Mouse (Mus musculus): ENCODE measurements at regions not wholly inside any gene's neighbourhood (a gene's known extent, or its start where the extent isn't known, plus 50 kb on each side); places are given as distances from the start of the nearest gene placed in this dataset.

GRCm38 (mm10) chr13:64007688-64008087 is 81.3 kb downstream of the Hsd17b3 start:
- DNase-seq (ENCODE audit: extremely low spot score) = no peak

GRCm38 (mm10) chr13:64002945-64003459 is 86.0 kb downstream of the Hsd17b3 start:
- DNase-seq (ENCODE audit: extremely low spot score) = peak; percentile 78

DNA sequence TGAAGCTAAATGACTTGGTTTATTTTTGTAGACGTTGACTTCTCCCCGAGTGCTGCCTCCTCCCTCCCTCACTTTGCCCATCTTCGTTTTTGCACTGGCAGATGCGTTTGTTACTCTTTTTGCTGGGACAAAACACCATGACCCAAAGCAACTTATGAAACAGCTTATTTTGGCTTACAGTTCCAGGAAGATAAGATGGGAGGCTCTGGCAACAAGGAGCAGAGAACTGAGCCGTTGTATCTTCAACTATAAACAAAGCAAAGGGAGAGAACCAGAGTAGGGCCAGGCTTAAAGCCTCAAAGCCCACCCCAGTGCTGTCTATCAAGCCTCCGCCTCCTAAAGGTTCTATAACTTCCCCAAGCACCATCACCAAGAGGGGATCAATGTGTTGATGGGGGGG is 88.7 kb downstream of the Hsd17b3 start:
- DNase-seq (ENCODE audit: extremely low spot score) = no peak

DNA sequence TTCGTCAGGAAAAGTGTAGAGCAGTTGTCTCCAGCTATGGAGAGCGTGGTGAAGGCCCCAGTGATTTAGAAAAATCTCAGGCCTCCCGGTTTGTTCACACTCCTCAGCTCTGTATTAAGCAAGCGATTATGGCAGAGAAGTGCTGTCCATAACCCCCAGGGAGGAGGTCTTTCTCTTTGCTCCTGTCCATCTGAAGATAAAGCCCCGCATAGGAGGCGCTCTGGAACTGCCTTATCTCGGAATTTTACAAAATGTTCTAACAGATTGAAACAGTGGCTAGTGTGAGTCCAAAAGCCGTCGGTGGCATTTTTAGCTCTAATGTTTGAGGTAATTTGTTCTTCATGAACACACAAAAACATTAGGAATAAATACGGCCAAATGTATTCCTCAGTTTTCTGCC is 90.4 kb downstream of the Hsd17b3 start:
- no peak for DNase-seq (ENCODE audit: extremely low spot score)

DNA sequence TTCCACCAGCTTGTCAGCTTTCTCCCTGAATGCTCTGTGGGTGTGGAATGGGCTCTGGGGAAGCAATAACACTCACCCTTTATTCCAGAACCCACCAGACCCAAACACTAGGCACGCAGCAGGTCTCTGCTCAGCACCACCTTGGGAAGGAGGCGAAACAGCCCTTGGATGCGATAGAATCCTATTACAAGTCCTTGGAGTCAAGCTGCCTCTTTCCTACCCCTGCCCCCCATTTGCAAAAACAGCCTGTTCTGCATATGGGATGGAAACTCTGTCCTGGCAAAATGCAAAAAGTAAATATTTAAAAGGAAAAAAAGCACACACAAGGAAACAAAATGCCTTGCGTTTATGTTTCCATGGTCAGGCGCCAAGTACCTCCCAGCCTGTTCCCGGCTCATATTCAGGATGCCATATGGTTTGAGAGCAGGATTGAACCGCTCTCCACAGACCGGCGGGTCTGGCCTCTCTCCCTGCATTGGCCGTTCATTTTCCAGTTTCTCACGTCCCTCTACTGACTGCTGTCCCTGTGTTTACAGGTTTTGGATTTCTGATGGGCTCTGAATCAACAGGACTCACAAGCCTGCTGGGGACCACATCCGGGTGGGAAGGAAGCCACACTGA is 95.1 kb downstream of the Hsd17b3 start:
- no peak for DNase-seq (ENCODE audit: extremely low spot score)

GRCm38 (mm10) chr13:63992989-63993388 is 96.0 kb downstream of the Hsd17b3 start:
- no peak for DNase-seq (ENCODE audit: extremely low spot score)

DNA sequence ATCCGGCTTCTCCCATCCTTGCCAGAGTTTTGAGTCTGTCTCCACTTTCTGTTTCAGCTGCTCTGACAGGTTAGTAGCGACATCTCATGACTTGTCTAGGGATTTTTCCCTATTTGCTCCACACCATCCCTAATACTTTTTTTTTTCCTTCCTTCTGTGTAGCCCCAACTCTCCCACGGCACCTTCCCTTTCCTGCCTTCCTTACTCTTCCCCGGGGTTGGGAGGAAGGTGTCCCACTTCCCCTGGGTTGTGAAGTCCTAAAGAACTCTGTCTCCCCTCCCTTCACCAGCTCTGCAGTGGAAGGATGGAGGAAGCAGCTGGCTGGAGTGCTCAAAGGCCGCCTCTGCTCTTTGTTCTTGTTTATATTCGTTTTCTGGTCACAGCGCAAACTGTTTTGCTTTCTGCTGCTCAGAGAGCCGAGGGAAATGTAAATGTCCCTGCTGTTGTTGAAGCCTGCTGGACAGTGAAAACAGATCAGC is 98.5 kb downstream of the Hsd17b3 start:
- peak; percentile 44 for DNase-seq (ENCODE audit: extremely low spot score)

- no peak for DNase-seq (ENCODE audit: extremely low spot score)
Measured at GRCm38 (mm10) chr13:63989769-63990168, 99.3 kb downstream of the Hsd17b3 start.

DNA sequence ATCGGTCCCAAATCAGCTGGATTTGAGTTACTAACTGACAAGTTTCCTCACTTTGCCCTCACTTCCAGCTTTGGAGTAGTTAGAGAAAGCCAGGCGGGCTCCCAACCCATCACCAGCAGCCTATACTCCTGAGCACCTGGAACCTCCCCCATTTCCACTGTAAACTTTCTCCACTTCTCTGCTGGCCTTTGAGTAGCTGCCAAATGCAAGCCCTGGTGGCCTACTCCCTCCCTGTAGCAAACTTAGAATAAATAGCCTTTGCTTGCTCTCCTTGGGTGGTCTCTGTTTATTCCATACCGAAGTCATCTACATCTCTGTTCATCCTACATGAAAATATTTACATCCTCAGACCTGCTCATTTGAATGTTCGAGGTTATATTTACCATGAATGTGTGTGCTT is 100.8 kb downstream of the Hsd17b3 start:
- no peak for DNase-seq (ENCODE audit: extremely low spot score)

DNA sequence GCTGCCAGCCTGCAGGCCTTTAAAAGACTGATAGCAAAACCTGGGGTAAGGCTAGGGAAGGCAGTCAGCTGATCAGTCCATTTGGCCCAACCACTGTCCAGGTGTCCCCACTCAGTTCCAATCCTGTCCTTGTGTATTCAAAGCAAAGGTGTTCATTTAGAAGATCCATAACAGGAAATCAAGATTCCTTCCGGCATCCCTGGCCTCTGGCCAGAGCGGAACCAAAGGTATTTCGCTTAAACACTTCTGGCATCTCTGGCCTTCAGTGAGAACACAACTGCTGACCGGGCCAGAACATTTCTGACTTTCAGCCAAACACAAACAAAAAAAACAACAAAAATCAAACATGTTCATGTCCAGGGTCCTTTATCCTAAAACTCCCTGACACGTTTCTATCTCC is 102.3 kb downstream of the Hsd17b3 start:
- DNase-seq (ENCODE audit: extremely low spot score) = no peak

- DNase-seq (ENCODE audit: extremely low spot score) = peak; percentile 25
Measured at GRCm38 (mm10) chr13:63985590-63985989, 103.4 kb downstream of the Hsd17b3 start.

DNA sequence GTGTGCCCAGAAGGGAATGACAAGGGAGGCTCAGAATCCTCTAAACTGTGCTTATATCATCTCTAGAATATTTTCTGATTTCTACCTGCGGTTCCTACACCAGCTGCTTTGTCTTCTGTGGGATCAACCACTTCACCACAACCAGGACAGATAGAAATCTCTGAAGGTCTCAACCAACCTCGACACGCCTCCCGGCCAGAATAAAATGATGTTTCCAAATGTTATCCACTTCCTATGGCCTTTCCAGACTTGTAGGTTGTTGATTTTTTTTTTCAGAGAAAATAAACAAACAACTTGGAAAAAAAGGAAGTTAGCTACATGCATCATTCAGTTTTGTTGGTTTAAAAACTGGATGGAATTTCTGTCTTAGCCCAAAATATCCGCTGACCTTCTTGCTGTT is 103.9 kb downstream of the Hsd17b3 start:
- no peak for DNase-seq (ENCODE audit: extremely low spot score)

- peak; percentile 67 for DNase-seq (ENCODE audit: extremely low spot score)
Measured at GRCm38 (mm10) chr13:63980012-63980691, 108.9 kb downstream of the Hsd17b3 start.

- DNase-seq (ENCODE audit: extremely low spot score) = no peak
Measured at GRCm38 (mm10) chr13:63979581-63979980, 109.4 kb downstream of the Hsd17b3 start.

DNA sequence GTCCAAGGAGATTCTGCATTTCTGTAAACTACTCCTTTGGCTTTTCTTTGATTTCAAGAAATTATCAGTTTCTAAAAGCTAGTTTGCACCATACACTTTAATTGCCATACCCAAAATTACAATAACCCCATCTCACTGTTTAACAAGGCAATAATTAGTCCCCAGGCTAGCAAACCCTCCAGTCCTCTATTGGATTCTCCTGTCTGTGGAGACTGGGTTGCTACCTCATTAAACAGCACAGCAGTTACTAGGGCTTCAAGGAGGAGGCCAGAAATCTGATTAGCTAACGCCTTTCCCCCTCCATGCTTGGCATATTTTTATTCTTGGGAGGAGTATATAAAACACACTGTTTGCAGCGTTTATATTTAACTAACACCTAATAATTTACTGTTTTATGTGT is 119.1 kb downstream of the Hsd17b3 start:
- DNase-seq (ENCODE audit: extremely low spot score) = no peak

DNA sequence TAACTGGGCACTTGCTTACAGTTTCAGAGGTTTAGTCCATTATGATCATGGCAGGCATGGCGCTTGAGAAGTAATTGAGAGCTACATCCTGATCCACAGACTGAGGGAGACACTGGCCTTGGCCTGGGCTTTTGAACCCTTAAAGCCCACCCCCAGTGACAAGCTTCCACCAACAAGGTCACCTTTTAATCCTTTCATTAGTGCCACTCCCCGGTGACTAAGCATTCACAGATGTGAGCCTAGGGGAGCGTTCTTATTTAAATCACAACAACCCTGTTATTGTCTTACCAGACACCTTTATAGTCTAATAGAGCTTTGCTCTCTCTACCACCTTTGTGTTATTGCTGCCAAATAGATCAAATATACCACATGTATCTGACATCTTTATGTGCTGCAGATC is 120.4 kb downstream of the Hsd17b3 start:
- no peak for DNase-seq (ENCODE audit: extremely low spot score)

DNA sequence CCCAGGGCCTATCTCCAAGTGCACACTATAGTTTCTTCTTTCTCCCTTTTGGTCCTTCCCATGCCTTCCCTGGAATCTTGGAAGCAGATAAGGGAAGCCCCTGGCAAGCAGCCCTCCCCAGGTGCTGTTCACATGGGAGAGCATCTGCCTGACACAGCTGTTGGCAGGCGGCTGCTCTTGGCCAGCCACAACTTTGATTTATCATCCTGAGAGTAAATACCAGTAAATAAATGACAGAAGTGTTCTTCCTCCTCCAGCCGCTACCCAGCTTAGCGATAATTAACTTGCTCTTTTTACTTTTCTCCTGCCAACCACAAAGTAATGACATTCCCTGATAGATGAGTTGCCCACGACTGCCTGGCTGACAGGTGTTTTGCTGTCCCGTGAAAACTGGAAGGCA is 131.9 kb downstream of the Hsd17b3 start:
- peak; percentile 23 for DNase-seq (ENCODE audit: extremely low spot score)

DNA sequence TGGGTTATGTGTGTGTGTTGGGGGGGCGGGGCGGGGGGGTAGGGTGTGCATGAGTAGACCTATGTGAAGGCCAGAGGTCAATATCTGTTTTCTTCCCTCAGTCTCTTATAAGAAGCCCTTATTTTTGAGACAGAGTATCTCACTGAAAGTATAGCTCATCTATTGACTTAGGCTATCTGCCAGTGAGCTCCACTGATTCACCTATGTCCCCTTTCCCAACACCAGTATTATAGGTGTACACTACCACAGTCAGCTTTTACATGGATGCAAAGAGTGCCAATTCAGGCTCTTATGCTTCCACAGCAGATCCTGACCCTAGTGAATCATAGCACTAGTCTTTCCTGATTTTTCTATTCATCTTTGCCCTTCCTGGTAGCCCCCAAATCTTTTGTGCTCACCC is 134.7 kb downstream of the Hsd17b3 start:
- no peak for DNase-seq (ENCODE audit: extremely low spot score)

DNA sequence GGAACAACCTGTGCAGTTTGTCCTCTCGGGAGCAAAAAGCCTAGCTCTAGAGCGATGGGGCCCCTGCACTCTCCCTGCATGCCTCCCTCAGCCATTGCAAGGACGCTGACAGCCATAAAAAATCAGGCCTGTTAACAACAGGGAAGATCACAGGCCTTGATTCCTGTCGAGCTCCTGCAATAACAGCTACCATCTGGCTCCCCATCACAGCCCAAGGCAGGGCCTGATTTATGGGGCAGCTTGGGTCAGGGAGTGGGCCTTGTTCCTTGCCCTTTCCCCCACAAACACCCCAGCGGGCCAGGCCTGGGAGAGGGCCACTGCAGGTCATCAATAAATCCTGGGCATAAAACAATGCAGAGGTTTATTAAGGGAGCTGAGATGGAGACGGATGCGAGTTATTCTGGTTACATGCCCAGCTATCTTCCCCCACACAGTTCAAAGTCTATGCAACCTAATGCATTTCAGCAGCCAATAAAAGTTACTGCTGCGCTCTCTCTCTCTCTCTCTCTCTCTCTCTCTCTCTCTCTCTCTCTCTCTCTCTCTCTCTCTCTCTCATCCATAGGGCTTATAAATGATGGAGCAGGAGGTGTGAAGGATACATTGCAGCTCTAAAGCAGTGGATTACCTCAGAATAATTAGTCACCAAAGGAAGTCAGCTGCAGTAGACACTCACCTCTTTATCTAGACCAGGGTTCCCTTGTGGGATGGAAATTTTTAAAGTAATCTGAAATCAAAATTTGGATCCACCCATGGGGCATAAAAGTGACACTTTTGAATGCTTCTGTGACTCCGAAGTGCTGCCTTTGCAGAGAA is 136.9 kb downstream of the Hsd17b3 start:
- peak; percentile 85 for DNase-seq (ENCODE audit: extremely low spot score)

DNA sequence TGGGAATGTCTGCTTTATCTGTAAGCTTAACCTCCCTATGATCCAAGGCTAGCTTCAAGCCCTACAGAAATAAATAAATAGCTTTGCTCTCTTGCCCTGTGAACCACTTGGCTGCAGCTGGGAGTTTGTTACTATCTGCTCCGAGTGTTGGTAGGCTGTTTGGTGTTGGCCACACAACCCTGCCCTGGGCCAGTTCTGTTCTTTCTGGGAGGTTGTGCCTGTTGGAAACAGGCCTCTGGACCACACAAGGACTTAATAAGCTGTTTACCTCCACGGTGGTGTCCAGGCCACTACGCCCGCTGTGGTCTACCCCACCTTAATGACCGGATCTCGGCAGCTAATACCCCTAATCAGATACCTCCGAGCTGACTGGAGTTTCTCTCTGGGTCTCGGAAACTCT is 136.1 kb downstream of the Ercc6l2 start:
- peak; percentile 49 for DNase-seq (ENCODE audit: extremely low spot score)

All from embryo, embryonic 9.5 days (tissue).